Mouse (Mus musculus) activated CD4-positive, CD25-positive, alpha-beta regulatory T cell, adult 4 months (primary cell): ENCODE results near the gene Znrf1. TPM values are rescaled to one million over a fixed set of nuclear protein-coding genes. Genes with fewer than 3 reads are reported as not detected.

Experiments used
- ATAC-seq: one replicate; pipeline ENCODE4 v1.8.0; 2017
- polyA plus RNA-seq, 2 experiments: library from polyadenylated mRNA; unstranded; fragments of 100-300 nt; shearing (Covaris generic); gene quantifications; one replicate each; pipeline ENCODE4 v1.2.1; 2017

Znrf1 gene
- polyA plus RNA-seq, 2 experiments from 2014 or later = 31.6 to 41.8 TPM

DNA sequence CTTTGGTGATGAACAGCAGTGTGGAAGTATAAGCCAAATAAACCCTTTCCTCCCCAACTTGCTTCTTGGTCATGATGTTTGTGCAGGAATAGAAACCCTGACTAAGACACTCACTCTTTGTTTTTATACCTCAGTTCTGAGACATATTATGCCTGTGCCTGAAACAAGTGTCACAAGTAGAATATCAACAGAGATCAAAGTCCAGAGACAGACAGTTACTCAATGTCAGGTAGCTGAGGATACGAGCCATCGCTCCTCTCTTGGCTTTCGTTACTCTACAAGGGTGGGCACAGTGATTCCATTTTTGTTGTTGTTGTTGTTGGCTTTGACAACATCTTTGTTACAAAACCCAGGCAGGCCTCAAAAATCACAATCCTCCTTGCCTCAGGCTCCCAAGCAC is 97.1 kb downstream of the Znrf1 start:
- no peak for ATAC-seq

DNA sequence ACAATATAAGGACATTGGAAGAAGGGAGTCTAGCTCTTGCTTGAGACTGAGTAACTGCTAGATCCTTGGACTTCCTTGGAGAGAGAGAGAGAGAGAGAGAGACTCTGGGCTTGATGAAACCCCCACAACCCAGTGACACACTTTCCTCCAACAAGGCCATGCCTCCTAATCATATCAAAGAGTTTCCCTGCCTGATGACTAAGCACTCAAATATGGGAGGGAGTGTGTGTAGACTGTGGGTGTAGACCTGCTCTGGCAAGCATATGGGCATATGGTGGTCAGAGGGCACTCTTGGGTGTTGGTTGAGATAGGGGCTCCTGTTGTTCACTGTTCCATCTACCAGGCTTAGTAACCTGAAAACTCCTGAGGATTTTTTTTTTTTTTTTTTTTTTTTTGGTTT is 102.2 kb downstream of the Znrf1 start:
- ATAC-seq = no peak

DNA sequence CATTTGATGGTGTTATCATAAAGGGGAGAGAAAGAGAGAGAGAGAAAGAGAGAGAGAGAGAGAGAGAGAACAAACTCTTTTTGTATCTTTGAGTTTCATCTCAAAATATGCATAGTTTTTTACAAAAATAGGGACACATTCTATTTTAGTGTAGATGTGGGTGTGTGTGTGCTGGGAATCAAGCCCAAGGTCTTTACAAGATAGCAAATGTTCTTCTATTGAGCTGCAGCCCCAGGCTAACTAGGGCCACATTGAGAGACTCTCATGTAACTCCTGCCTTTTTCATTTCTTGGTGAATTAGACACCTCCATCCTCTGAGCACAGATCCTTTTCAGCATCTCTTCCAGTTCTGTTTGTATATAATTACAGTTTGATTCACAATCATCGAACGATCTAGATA is 105.2 kb downstream of the Znrf1 start:
- no peak for ATAC-seq

DNA sequence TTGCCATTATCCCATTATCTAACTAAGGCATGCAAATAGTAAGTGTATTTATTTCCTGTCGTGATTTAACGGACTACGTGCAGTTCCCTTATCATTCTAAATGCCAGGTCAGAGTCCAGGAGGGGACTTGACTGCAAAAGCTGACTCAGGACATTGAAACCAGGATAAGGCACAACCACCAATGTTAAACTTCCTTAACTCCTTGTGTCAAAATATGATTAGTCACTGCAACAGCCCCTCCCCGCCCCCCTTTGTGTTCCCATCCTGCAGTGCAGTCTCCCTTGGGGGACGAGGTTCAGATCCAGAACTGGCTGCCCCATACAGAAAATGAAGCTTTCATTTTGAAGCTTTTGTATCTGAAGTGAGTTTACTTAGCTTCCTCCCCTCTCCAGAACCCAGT is 106.6 kb downstream of the Znrf1 start:
- no peak for ATAC-seq

DNA sequence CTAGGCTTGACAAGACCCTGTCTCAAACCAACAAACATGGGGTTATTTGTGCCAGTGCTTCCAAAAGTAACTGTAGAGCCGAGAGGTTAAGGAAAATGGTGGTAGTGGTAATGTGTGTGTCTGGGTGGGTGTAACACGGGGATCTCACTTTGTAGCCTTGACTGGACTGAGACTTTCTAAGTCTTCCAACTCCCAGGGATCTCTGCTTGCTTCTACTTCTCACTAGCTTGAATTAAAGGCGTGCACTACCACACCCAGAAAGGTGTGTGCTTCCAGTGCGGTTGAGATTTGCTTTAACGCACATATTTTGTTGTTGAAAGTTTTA is 107.0 kb downstream of the Znrf1 start:
- ATAC-seq = no peak

DNA sequence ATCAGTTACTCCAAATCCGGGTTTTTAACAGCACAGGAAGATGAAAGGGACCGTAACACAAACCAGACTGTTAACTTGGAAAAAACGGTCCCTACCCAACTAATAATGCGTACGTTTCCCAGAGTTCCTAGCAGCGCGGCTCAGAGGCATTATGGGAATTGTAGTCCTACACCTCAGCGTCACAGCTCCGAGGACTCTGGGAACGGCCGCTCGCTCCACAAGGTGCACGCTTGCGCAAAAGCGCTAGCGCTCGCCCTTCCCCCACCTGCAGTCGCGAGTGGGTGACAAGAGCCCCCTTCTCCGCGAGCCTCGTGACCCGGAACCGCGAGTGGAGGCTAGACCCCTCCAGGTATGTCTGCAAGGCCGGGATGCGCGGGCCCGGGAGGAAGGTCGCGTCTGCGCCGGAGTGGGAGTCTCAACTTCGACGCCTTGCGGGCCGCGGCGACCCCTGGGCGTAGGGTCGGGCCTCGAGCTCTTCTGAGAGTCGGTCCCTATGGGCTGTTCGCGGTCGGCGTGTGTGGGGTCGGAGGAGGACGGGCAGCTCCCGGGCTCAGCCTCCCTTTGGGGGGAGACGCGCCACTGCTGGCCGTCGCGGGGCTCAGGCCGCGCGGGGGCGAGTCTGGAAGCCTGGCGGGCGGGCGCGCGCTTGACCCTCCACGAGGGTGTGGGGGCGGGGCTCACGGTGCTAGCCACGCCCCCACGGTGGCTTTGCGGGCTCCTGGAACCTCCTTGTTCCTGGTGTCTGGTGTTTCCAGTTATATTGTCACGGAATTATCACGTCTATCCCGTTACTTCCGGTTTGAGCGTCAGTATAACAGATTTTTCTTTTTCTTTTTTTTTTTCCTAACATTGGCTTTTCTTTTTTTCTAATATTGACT is 107.6 kb downstream of the Znrf1 start, which contains the start of gene Zfp1:
Gene Zfp1 (plus strand): TSS at position 138 of the 878 bp plus-strand sequence.
- ATAC-seq = peak; percentile 76

DNA sequence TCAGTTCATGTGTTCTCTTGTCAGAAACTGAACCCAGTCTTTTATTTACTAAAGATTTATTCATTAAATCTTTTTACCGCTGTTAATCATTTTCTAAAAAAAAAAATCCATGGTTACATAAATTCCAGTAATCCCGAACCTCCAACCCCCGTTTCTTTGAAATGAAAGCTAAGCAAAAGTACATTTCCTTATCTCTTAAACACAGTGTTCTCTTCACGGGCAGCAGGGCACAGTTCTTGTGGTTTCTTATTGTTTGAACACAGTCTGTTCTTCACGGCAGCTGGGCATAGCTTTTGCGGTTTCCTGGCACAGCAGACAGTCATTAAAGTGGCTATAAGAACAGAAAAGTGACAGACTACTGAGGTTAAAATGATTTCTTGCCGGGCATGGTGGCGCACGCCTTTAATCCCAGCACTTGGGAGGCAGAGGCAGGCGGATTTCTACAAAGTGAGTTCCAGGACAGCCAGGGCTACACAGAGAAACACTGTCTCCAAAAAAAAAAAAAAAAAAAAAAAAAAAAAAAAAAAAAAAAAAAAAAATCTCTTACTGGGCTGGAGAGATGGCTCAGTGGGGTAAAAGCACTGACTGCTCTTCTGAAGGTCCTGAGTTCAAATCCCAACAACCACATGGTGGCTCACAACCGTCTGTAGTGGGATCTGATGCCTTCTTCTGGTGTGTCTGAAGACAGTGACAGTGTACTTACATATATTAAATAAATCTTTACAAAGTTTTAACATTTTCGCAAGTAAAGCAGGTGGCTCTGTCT is 108.6 kb downstream of the Znrf1 start:
- ATAC-seq = peak; percentile 58

DNA sequence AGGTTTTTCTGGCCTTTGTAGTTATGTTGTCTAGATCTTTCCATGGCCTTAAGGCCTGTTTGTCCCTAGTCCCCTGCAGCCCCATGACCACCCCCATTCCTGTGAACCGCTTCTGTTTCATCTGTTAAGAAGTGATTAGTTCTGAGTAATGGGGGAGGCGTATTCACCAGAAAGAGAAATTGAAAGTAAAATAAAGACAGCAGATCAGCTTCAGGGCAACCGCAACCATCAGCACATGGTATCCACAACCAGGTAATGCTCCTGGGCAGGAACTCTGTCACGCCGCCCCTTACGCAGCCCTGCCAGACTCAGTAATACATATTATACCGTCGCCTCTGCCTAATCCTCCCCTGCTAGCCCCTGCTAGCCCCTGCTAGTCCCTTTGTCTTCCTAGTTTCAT is 109.8 kb downstream of the Znrf1 start:
- ATAC-seq = peak; percentile 67

DNA sequence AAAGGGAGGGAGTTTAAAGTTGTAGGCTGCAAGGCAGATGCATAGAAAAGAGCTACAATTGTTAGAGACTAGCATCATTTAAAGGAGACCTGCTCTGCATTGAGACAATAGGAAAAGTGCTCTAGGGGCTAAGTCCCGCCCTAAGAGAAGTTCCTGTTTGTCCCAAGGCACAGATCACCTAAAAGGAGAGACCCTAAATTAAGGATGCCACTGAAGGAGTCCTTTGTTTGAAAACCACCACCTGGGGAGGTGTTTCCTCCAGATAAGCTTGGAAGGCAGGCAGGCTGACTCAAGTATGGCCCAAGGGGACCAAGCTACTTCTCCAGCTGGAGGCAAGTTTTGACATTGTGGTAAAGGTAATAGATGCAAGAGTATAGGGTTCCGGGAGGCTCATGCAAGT is 112.9 kb downstream of the Znrf1 start:
- no peak for ATAC-seq

DNA sequence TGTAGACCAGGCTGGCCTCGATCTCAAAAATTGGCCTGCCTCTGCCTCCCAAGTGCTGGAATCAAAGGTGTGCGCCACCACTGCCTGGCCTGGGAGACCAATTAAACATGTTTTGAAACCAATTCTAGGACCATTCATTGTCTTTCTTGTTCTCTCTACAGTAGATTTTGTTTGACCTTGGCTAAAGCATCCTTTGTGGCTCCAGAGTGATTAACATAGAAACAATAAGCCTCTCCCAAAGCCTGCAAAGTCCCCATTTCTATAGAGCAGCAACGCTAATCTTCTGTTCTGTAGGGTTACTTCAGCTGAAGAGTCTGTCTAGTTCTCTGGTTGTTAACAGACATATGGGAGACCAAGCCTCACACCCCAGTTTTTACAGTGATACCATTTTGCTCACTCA is 114.8 kb downstream of the Znrf1 start:
- ATAC-seq = no peak

DNA sequence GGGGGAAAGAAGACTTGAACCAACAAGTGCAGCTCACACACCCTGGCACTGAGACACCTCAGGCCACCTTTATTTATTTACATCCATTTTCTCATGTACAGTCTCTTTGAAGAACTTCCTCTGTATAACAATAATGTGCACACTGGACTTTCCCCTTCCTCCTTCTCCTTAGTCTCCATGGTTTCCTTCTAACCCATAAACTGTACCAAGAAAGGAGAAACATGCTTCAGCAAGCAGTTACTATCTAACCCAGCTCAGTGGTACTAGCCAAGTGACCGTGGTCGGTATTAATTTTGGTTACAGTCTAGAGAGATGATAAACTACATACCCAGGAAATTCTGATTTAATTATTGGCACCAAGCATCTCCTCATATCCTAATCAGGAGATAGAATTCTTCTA is 117.6 kb downstream of the Znrf1 start:
- ATAC-seq = no peak

DNA sequence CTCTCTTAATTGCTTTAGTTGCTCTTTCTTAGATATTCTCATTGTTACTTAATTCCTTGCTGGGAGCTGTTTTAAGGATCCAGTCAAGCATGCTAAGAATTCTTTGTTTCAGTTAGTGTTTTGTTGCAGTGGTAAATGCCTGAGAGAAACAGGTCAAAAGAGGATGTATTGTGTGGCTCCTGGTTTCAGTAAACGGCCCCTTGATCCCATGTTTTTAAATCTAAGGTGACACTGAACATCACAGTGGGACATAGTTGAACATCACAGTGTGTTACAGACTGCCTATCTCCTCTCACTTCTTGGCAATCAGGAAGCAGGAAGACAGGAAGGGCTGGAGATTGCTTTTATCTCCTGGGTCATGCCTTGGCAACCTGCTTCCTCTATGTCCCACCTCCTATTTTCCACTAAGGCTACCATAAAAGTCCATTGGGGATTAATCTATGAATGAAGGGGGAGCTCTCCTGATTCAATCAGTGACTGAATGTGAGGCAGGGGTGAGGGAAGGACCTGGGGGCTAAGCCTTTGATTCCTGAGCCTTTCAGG is 121.5 kb downstream of the Znrf1 start:
- ATAC-seq = no peak

DNA sequence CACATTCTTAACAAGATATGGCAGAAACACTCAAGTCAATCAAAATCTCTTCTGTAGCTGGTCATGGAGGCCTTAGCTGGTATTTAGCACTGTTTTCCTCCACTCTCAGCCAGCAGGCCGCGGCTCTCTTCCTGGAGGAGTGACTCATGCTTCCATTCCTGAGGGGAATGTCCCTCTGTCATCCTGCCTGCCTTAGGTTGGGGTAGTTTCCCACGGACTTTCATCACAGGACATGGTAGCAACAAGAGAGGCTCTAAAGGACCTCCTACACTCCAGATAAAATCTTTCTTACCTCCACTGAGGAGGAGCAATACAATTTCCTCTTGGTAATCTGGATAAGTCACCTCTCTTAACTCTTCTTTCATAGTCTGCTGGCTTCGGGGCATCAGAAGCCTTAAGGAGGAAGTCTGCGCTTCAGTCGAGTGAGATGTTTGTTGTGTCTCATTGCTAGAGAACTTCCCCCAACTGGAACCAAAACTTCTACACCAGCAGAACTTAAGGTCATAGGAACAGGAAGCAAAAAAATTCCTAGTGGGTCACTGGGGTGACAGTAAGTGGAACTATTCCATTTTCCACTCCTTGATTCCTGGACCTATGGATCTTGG is 123.0 kb downstream of the Znrf1 start:
- peak; percentile 57 for ATAC-seq

DNA sequence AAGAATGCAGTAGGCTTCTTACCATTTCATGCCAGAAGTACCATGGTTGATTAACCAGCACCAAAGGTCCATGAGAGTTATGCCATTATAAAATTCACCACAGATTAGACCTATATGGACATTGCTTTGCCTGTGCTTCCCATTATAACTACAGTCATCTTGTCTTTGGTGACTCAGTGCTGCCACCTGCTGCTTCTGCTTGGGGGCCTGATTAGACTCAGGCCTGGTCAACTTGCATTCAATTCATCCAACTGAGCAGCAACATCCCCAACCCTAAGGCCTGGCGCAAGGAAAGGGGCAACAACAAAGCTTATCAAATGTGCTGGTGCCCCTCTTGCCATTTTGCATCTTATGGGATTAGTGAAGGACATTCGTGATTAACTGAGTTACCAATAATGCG is 126.6 kb downstream of the Znrf1 start:
- peak; percentile 45 for ATAC-seq

DNA sequence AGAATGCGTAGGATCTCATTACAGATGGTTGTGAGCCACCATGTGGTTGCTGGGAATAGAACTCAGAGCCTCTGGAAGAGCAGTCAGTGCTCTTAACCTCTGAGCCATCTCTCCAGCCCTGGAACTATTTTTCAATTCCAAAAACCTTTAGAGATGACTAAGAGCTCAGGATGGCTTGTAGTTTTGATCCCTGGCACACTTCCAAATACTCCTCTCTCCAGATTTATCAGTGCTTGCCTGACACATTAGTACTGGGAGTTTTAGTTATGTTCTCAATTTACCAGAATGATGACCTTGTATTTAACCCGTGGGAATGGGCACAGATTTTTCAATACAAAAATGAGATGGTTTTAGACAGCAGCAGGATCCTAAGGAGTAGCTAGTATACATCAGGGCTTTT is 130.9 kb downstream of the Znrf1 start:
- no peak for ATAC-seq

Other genes starting within 250 kb of the Znrf1 start
- 10 to 100 TPM; 26.8 to 30.2 TPM for gene Rfwd3, start 235.9 kb upstream of the Znrf1 start, polyA plus RNA-seq
- 1 to 10 TPM; 5.4 to 7.8 TPM for gene Mlkl, start 197.9 kb upstream of the Znrf1 start, polyA plus RNA-seq
- gene Fa2h, start 142.3 kb upstream of the Znrf1 start, polyA plus RNA-seq = under 1 TPM in 1 of 2 experiments, not detected in 1; 0.21 TPM
- gene Wdr59, start 14.0 kb upstream of the Znrf1 start, polyA plus RNA-seq = 1 to 10 TPM; 4.2 to 4.5 TPM
- gene Ldhd, start 94.3 kb downstream of the Znrf1 start, polyA plus RNA-seq = 1 to 10 TPM in 1 of 2 experiments, under 1 TPM in 1; 0.18 to 1.2 TPM
- 10 to 100 TPM; 28.1 to 33.1 TPM for gene Zfp1, start 107.3 kb downstream of the Znrf1 start, polyA plus RNA-seq
- gene Ctrb1, start 154.9 kb downstream of the Znrf1 start, polyA plus RNA-seq = not detected
- gene Bcar1, start 207.7 kb downstream of the Znrf1 start, polyA plus RNA-seq = under 1 TPM; 0.21 to 0.38 TPM